Mouse (Mus musculus) midbrain, embryonic 12.5 days (tissue): ENCODE measurements around the gene Gm9008. TPM values are rescaled to one million over a fixed set of nuclear protein-coding genes. Genes with fewer than 3 reads are reported as not detected.
"Not testable (repeated sequence)": the region's sequence is repeated elsewhere in the genome, so short reads cannot be mapped to it uniquely, and the experiment has no call there.

Source experiments
- ATAC-seq: fragments of 200-750 bp; cut with Nextera tagmentation; 2 replicates; pipeline ENCODE4 v1.8.0; 2017; ENCODE audit warnings: low read depth, moderate TSS enrichment, moderate library complexity; ENCODE audit not compliant: low FRiP score
- H3K27ac ChIP-seq: fragments of 300-500 bp; sonication (generic); replicated peaks from 2 replicates; pipeline ENCODE4 v1.5.1; 2016; ENCODE audit warnings: mild to moderate bottlenecking
- H3K27me3 ChIP-seq: fragments of 300-500 bp; sonication (generic); 2 replicates; pipeline ENCODE4 v1.6.1; 2016; ENCODE audit warnings: mild to moderate bottlenecking
- H3K36me3 ChIP-seq: fragments of 300-500 bp; sonication (generic); 2 replicates; pipeline ENCODE4 v1.6.1; 2016
- H3K4me1 ChIP-seq: fragments of 300-500 bp; sonication (generic); 2 replicates; pipeline ENCODE4 v1.6.1; 2016
- H3K4me2 ChIP-seq: fragments of 300-500 bp; sonication (generic); replicated peaks from 2 replicates; pipeline ENCODE4 v1.6.1; 2016; ENCODE audit warnings: mild to moderate bottlenecking, moderate library complexity
- H3K4me3 ChIP-seq: fragments of 300-500 bp; sonication (generic); 2 replicates; pipeline ENCODE4 v1.5.1; 2016; ENCODE audit warnings: mild to moderate bottlenecking
- H3K9ac ChIP-seq: fragments of 300-500 bp; sonication (generic); replicated peaks from 2 replicates; pipeline ENCODE4 v1.6.1; 2016; ENCODE audit warnings: mild to moderate bottlenecking, moderate library complexity
- H3K9me3 ChIP-seq: fragments of 300-500 bp; sonication (generic); 2 replicates; pipeline ENCODE4 v1.6.1; 2016; ENCODE audit warnings: mild to moderate bottlenecking
- WGBS: fragments of 180-500 bp; shearing (Covaris S2); methylation state at CpG from one replicate; pipeline ENCODE4 v1.1.7; 2016; 5-methylcytosine and 5-hydroxymethylcytosine counted together
- polyA plus RNA-seq: library from polyadenylated mRNA; unstranded; fragments of >200 nt; fragmentation: Nextera tagmentation; extraction: Ambion mirVana; gene quantifications from 2 replicates; pipeline ENCODE4 v1.2.1, GENCODE M21; 2016

Gm9008 gene
- polyA plus RNA-seq = 0.19 and 0.52 TPM in 2 replicates

DNA sequence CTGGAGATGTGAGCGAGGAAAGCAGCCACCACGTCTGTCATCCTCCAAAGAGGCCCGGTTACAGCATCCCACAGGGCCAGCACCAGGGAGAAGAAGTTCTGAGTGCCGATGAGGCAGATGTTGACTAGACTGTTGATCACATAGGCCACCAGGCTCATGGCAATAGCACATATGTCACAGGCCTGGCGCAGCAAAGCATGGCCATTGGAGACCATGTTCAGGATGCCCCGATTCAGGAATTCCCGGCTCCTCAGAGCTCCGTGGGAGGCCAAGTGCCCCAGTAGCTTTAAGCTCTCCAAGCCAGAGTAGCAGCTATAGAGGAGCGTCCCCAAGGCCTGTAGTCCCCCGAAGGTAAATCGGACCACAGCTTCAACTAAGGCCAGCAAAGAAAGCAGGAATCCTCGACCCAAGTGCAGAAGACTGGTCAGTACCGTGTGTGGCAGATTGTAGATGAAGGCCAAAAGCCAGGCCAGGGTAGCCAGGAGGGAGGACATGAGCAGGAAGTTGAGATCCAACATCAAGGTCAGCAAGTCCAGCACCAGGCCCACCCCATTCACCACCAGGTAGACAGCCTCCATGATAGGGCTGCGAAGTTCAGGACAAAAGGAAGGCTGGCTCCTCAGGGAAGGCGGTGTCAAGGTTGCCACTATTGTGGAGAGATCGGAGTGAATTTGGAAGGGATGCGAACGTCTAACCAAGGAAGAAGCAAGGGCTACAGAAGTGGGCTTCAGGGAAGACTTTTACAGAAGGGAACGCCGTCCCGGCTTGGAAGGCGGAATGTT is at the start of gene Gm9008:
TSS of gene Gm9008 (minus strand) at position 731 of the 782 bp plus-strand sequence.
- H3K4me3 ChIP-seq, H3K27ac ChIP-seq, H3K4me2 ChIP-seq, H3K36me3 ChIP-seq, H3K9ac ChIP-seq, H3K27me3 ChIP-seq, H3K4me1 ChIP-seq, H3K9me3 ChIP-seq, ATAC-seq: not testable (repeated sequence)
- 95% methylated on average over 19 of the region's 22 CpGs for WGBS

GRCm38 (mm10) chr6:76521975-76522641 is 24.5 kb upstream of the Gm9008 start:
- no peaks in the 10 kb centered on the region for H3K9me3 ChIP-seq
- H3K4me2 ChIP-seq = no peak overlapping the region
- ATAC-seq = no peak
- no peak overlapping the region for H3K9ac ChIP-seq
- H3K4me3 ChIP-seq = no peak overlapping the region
- no peaks in the 10 kb centered on the region for H3K4me1 ChIP-seq
- no peak overlapping the region for H3K27ac ChIP-seq
- no peaks in the 10 kb centered on the region for H3K27me3 ChIP-seq
- H3K36me3 ChIP-seq = no peaks in the 10 kb centered on the region
- WGBS = 85% methylated on average over 4 of the region's 4 CpGs

GRCm38 (mm10) chr6:76510200-76510599 is 12.6 kb upstream of the Gm9008 start:
- Histone ChIP-seq H3K27me3 (no peaks in the 10 kb centered on the region), H3K9me3 (no peaks in the 10 kb centered on the region), H3K4me3 (no peak overlapping the region), H3K4me1 (no peaks in the 10 kb centered on the region), H3K4me2 (no peak overlapping the region), H3K36me3 (no peaks in the 10 kb centered on the region), H3K27ac (no peak overlapping the region), H3K9ac (no peak overlapping the region)
- no peak for ATAC-seq

- not testable (repeated sequence) for H3K9me3 ChIP-seq, H3K9ac ChIP-seq, H3K36me3 ChIP-seq, H3K4me3 ChIP-seq, H3K27me3 ChIP-seq, H3K27ac ChIP-seq, H3K4me1 ChIP-seq, H3K4me2 ChIP-seq, ATAC-seq
- WGBS = 94% methylated on average over 8 of the region's 12 CpGs
Observed at GRCm38 (mm10) chr6:76496335-76496734, 1.2 kb downstream of the Gm9008 start.

DNA sequence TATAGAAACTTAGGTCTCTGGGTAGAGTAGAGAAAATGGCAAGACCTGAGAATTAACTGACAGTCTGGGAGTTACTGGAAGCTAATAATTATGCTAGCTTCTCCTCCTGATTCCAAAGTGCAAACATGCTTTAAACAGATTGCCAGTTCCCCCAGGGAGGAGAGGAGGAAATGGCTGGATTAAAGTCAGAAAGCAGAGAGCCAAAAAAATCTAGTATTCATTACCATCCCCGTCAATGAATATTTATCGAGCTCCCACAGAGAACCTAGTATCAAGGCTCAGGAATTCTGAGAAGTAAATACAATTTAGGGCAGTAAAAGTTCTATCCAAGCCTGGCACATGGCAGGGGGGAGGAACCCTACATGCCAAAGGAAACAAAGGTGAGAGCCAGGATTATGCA is 29.4 kb downstream of the Gm9008 start:
- 40% methylated on average over 2 of the region's 2 CpGs for WGBS
- H3K4me2 ChIP-seq = no peak overlapping the region

More for the DNA sequence above, 29.4 kb downstream of the Gm9008 start:
- H3K9me3 ChIP-seq = no peaks in the 10 kb centered on the region
- no peak overlapping the region for H3K9ac ChIP-seq
- H3K27me3 ChIP-seq = no peaks in the 10 kb centered on the region
- H3K27ac ChIP-seq = no peak overlapping the region
- no peaks in the 10 kb centered on the region for H3K36me3 ChIP-seq
- ATAC-seq = no peak
- no peaks in the 10 kb centered on the region for H3K4me1 ChIP-seq
- no peak overlapping the region for H3K4me3 ChIP-seq
